Mouse (Mus musculus): ENCODE measurements around the gene Larp4.
A peak's percentile ranks its signal among the peaks of the same experiment; 100 is the strongest.

Larp4 gene

GRCm38 (mm10) chr15:100004677-100005273, 34.9 kb downstream of the Larp4 start:
- DNase-seq (ENCODE audit: low spot score) = no peak

- no peak for DNase-seq (ENCODE audit: low spot score)
These were observed 36.3 kb downstream of the Larp4 start for GRCm38 (mm10) chr15:100006180-100006579.

- no peak for DNase-seq (ENCODE audit: low spot score)
These were observed 48.5 kb downstream of the Larp4 start for GRCm38 (mm10) chr15:100018280-100018899.

- DNase-seq (ENCODE audit: low spot score) = no peak
These were observed 51.3 kb downstream of the Larp4 start for GRCm38 (mm10) chr15:100021175-100021574.

GRCm38 (mm10) chr15:100022923-100023322, 53.1 kb downstream of the Larp4 start:
- DNase-seq (ENCODE audit: low spot score) = peak; percentile 62

GRCm38 (mm10) chr15:100025076-100025834, 55.4 kb downstream of the Larp4 start:
- DNase-seq (ENCODE audit: low spot score) = no peak

- no peak for DNase-seq (ENCODE audit: low spot score)
These were observed 58.3 kb downstream of the Larp4 start for GRCm38 (mm10) chr15:100028133-100028532.

GRCm38 (mm10) chr15:100029497-100029896, 59.6 kb downstream of the Larp4 start:
- DNase-seq (ENCODE audit: low spot score) = no peak

GRCm38 (mm10) chr15:100029900-100030299, 60.0 kb downstream of the Larp4 start:
- DNase-seq (ENCODE audit: low spot score) = no peak

- no peak for DNase-seq (ENCODE audit: low spot score)
These were observed 62.7 kb downstream of the Larp4 start for GRCm38 (mm10) chr15:100032546-100032945.

GRCm38 (mm10) chr15:100038470-100038971, 68.7 kb downstream of the Larp4 start, which contains the start of gene Dip2b:
Gene Dip2b, plus strand, starts transcription at chr15:100038664.
- DNase-seq (ENCODE audit: low spot score) = peak; percentile 100

- DNase-seq (ENCODE audit: low spot score) = peak; percentile 68
These were observed 69.3 kb downstream of the Larp4 start for GRCm38 (mm10) chr15:100039001-100039701.

- no peak for DNase-seq (ENCODE audit: low spot score)
These were observed 70.8 kb downstream of the Larp4 start for GRCm38 (mm10) chr15:100040541-100041266.

GRCm38 (mm10) chr15:100041267-100042047, 71.6 kb downstream of the Larp4 start:
- DNase-seq (ENCODE audit: low spot score) = no peak

GRCm38 (mm10) chr15:100042048-100042400, 72.2 kb downstream of the Larp4 start:
- no peak for DNase-seq (ENCODE audit: low spot score)

- no peak for DNase-seq (ENCODE audit: low spot score)
These were observed 75.7 kb downstream of the Larp4 start for GRCm38 (mm10) chr15:100045576-100045975.

GRCm38 (mm10) chr15:100049496-100050087, 79.7 kb downstream of the Larp4 start:
- DNase-seq (ENCODE audit: low spot score) = no peak

GRCm38 (mm10) chr15:100050940-100051339, 81.1 kb downstream of the Larp4 start:
- no peak for DNase-seq (ENCODE audit: low spot score)

- no peak for DNase-seq (ENCODE audit: low spot score)
These were observed 82.9 kb downstream of the Larp4 start for GRCm38 (mm10) chr15:100052726-100053125.

- no peak for DNase-seq (ENCODE audit: low spot score)
These were observed 86.6 kb downstream of the Larp4 start for GRCm38 (mm10) chr15:100056397-100056908.
